Mouse (Mus musculus): ENCODE measurements at regions not wholly inside any gene's neighbourhood (a gene's known extent, or its start where the extent isn't known, plus 50 kb on each side); places are given as distances from the start of the nearest gene placed in this dataset.
A peak's percentile ranks its signal among the peaks of the same experiment; 100 is the strongest.

- Histone ChIP-seq H3K4me3 (ENCODE audit: insufficient read depth, low read length) (no peak overlapping the region), H3K4me1 (ENCODE audit: control insufficient read depth, insufficient read depth, low read length) (no peaks in the 10 kb centered on the region), H3K27ac (ENCODE audit: insufficient read depth, low read length) (no peak overlapping the region)
- TF ChIP-seq POLR2A (IDR thresholded peaks at IDR 0.05; ENCODE audit: low read depth, low read length) = no peak
- TF ChIP-seq CTCF (IDR thresholded peaks at IDR 0.05; ENCODE audit: borderline replicate concordance, insufficient read depth, low read length) = no peak
These were observed 397.6 kb upstream of the Jag1 start for GRCm38 (mm10) chr2:137513895-137514506.

- TF ChIP-seq CTCF (IDR thresholded peaks at IDR 0.05; ENCODE audit: borderline replicate concordance, insufficient read depth, low read length) = no peak
- TF ChIP-seq POLR2A (IDR thresholded peaks at IDR 0.05; ENCODE audit: low read depth, low read length) = no peak
- Histone ChIP-seq H3K4me1 (ENCODE audit: control insufficient read depth, insufficient read depth, low read length) (no peaks in the 10 kb centered on the region), H3K4me3 (ENCODE audit: insufficient read depth, low read length) (no peak overlapping the region), H3K27ac (ENCODE audit: insufficient read depth, low read length) (no peak overlapping the region)
These were observed 394.3 kb upstream of the Jag1 start for GRCm38 (mm10) chr2:137510671-137511235.

- Histone ChIP-seq H3K4me3 (ENCODE audit: insufficient read depth, low read length) (no peak overlapping the region), H3K27ac (ENCODE audit: insufficient read depth, low read length) (0 out of 2 replicates have a peak overlapping the region, but pooled peaks have one; percentile 22), H3K4me1 (ENCODE audit: control insufficient read depth, insufficient read depth, low read length) (no peaks in the 10 kb centered on the region; the same call in 1 of the 2 replicates)
- no peak for TF ChIP-seq POLR2A (IDR thresholded peaks at IDR 0.05; ENCODE audit: low read depth, low read length)
- TF ChIP-seq CTCF (IDR thresholded peaks at IDR 0.05; ENCODE audit: borderline replicate concordance, insufficient read depth, low read length) = no peak
These were observed 384.8 kb upstream of the Jag1 start for GRCm38 (mm10) chr2:137501236-137501635.

GRCm38 (mm10) chr2:137497616-137498015 lies 381.2 kb upstream of the Jag1 start:
- Histone ChIP-seq H3K27ac (ENCODE audit: insufficient read depth, low read length) (no peak overlapping the region), H3K4me1 (ENCODE audit: control insufficient read depth, insufficient read depth, low read length) (peaks cover 2% of the 10 kb centered on the region; the same call in 1 of the 2 replicates), H3K4me3 (ENCODE audit: insufficient read depth, low read length) (no peak overlapping the region)
- TF ChIP-seq POLR2A (IDR thresholded peaks at IDR 0.05; ENCODE audit: low read depth, low read length) (no peak), CTCF (IDR thresholded peaks at IDR 0.05; ENCODE audit: borderline replicate concordance, insufficient read depth, low read length) (no peak)

- 0 out of 2 replicates have a peak, but pooled peaks cover 2% of the 10 kb centered on the region for H3K4me1 ChIP-seq (ENCODE audit: control insufficient read depth, insufficient read depth, low read length)
- H3K4me3 ChIP-seq (ENCODE audit: insufficient read depth, low read length) = no peak overlapping the region
- TF ChIP-seq CTCF (IDR thresholded peaks at IDR 0.05; ENCODE audit: borderline replicate concordance, insufficient read depth, low read length) = no peak
- TF ChIP-seq POLR2A (IDR thresholded peaks at IDR 0.05; ENCODE audit: low read depth, low read length) = no peak
- no peak overlapping the region for H3K27ac ChIP-seq (ENCODE audit: insufficient read depth, low read length)
These were observed 377.2 kb upstream of the Jag1 start for GRCm38 (mm10) chr2:137493600-137493999.

GRCm38 (mm10) chr2:137489181-137489682 lies 372.8 kb upstream of the Jag1 start:
- no peak overlapping the region for H3K4me3 ChIP-seq (ENCODE audit: insufficient read depth, low read length)
- peak overlapping the region; percentile 53; the same call in 1 of the 2 replicates for H3K27ac ChIP-seq (ENCODE audit: insufficient read depth, low read length)
- TF ChIP-seq CTCF (IDR thresholded peaks at IDR 0.05; ENCODE audit: borderline replicate concordance, insufficient read depth, low read length) (no peak), POLR2A (IDR thresholded peaks at IDR 0.05; ENCODE audit: low read depth, low read length) (no peak)
- 0 out of 2 replicates have a peak, but pooled peaks cover 2% of the 10 kb centered on the region for H3K4me1 ChIP-seq (ENCODE audit: control insufficient read depth, insufficient read depth, low read length)

- H3K27ac ChIP-seq (ENCODE audit: insufficient read depth, low read length) = no peak overlapping the region
These were observed 352.3 kb upstream of the Jag1 start for GRCm38 (mm10) chr2:137468769-137469168.

GRCm38 (mm10) chr2:137457061-137457753 lies 340.8 kb upstream of the Jag1 start:
- Histone ChIP-seq H3K4me3 (ENCODE audit: insufficient read depth, low read length) (no peak overlapping the region), H3K4me1 (ENCODE audit: control insufficient read depth, insufficient read depth, low read length) (peaks cover 3% of the 10 kb centered on the region), H3K27ac (ENCODE audit: insufficient read depth, low read length) (no peak overlapping the region)
- no peak for TF ChIP-seq POLR2A (IDR thresholded peaks at IDR 0.05; ENCODE audit: low read depth, low read length)
- TF ChIP-seq CTCF (IDR thresholded peaks at IDR 0.05; ENCODE audit: borderline replicate concordance, insufficient read depth, low read length) = no peak

More at GRCm38 (mm10) chr2:137468769-137469168, 352.3 kb upstream of the Jag1 start:
- no peaks in the 10 kb centered on the region for H3K4me1 ChIP-seq (ENCODE audit: control insufficient read depth, insufficient read depth, low read length)
- H3K4me3 ChIP-seq (ENCODE audit: insufficient read depth, low read length) = no peak overlapping the region
- no peak for TF ChIP-seq CTCF (IDR thresholded peaks at IDR 0.05; ENCODE audit: borderline replicate concordance, insufficient read depth, low read length)

GRCm38 (mm10) chr2:137456436-137456835 lies 340.0 kb upstream of the Jag1 start:
- TF ChIP-seq POLR2A (IDR thresholded peaks at IDR 0.05; ENCODE audit: low read depth, low read length) (no peak), CTCF (IDR thresholded peaks at IDR 0.05; ENCODE audit: borderline replicate concordance, insufficient read depth, low read length) (no peak)
- Histone ChIP-seq H3K4me1 (ENCODE audit: control insufficient read depth, insufficient read depth, low read length) (peaks cover 3% of the 10 kb centered on the region), H3K27ac (ENCODE audit: insufficient read depth, low read length) (no peak overlapping the region), H3K4me3 (ENCODE audit: insufficient read depth, low read length) (no peak overlapping the region)

GRCm38 (mm10) chr2:137446919-137447318 lies 330.5 kb upstream of the Jag1 start:
- H3K4me1 ChIP-seq (ENCODE audit: control insufficient read depth, insufficient read depth, low read length) = no peaks in the 10 kb centered on the region
- no peak for TF ChIP-seq CTCF (IDR thresholded peaks at IDR 0.05; ENCODE audit: borderline replicate concordance, insufficient read depth, low read length)
- TF ChIP-seq POLR2A (IDR thresholded peaks at IDR 0.05; ENCODE audit: low read depth, low read length) = no peak
- H3K27ac ChIP-seq (ENCODE audit: insufficient read depth, low read length) = no peak overlapping the region

More at GRCm38 (mm10) chr2:137446919-137447318, 330.5 kb upstream of the Jag1 start:
- H3K4me3 ChIP-seq (ENCODE audit: insufficient read depth, low read length) = no peak overlapping the region

All from embryonic fibroblast, embryonic 13.5 days (primary cell).